Mouse (Mus musculus) liver, adult 10 weeks (tissue): ENCODE data around the gene Phlpp2. TPM values are rescaled to one million over a fixed set of nuclear protein-coding genes. Genes with fewer than 3 reads are reported as not detected.

Experiments
- polyA plus RNA-seq: library from polyadenylated mRNA; stranded (reverse); fragments of 350-450 nt; fragmentation: Illumina TruSeq; extraction: RNeasy Lipid Tissue Mini Kit (QIAGEN cat#74804); gene quantifications from one replicate; pipeline ENCODE4 v1.2.3, GENCODE M21; 2014; ENCODE audit warnings: low read depth, low replicate concordance

The Phlpp2 gene
- 1.1 TPM for polyA plus RNA-seq

GRCm38 (mm10) chr8:109868003-109868679 lies at the start of gene Phlpp2:
TSS of gene Phlpp2 (plus strand) at chr8:109868542.

GRCm38 (mm10) chr8:109961693-109962367 lies 93.5 kb downstream of the Phlpp2 start, which contains the start of gene Marveld3:
TSS of gene Marveld3 (minus strand) at chr8:109962203.

GRCm38 (mm10) chr8:109990224-109990623 lies 121.9 kb downstream of the Phlpp2 start, which contains the start of gene Tat:
TSS of gene Tat (plus strand) at chr8:109990437.

Other genes starting within 250 kb of the Phlpp2 start
- gene Ist1, start 175.3 kb upstream of the Phlpp2 start, polyA plus RNA-seq, result 39.4 TPM
- gene Zfp821, start 163.0 kb upstream of the Phlpp2 start, polyA plus RNA-seq, result 0.69 TPM
- 6.2 TPM for gene Atxn1l, start 130.8 kb upstream of the Phlpp2 start, polyA plus RNA-seq
- gene Ap1g1, start 90.0 kb upstream of the Phlpp2 start, polyA plus RNA-seq, result 114 TPM
- gene Marveld3, start 93.7 kb downstream of the Phlpp2 start, polyA plus RNA-seq, result 0.34 TPM
- 541 TPM for gene Tat, start 121.9 kb downstream of the Phlpp2 start, polyA plus RNA-seq
- 0.32 TPM for gene Chst4, start 171.2 kb downstream of the Phlpp2 start, polyA plus RNA-seq
- gene Zfp612, start 211.2 kb downstream of the Phlpp2 start, polyA plus RNA-seq, result 6.2 TPM
- gene Gm21964, start 232.7 kb downstream of the Phlpp2 start, polyA plus RNA-seq, result not detected
- gene Gm17720, start 234.2 kb downstream of the Phlpp2 start, polyA plus RNA-seq, result not detected